Mouse (Mus musculus) megakaryocyte-erythroid progenitor cell, adult 5 weeks (primary cell): ENCODE results near the gene Lats1. TPM values are rescaled to one million over a fixed set of nuclear protein-coding genes. Genes with fewer than 3 reads are reported as not detected.

Source experiments
- polyA plus RNA-seq: library from polyadenylated mRNA; stranded (reverse); fragments of >175 nt; gene quantifications from 2 replicates; pipeline ENCODE4 v1.2.3, GENCODE M21; 2012

Gene Lats1
- 5.8 and 8.4 TPM in 2 replicates for polyA plus RNA-seq

GRCm38 (mm10) chr10:7680731-7681301, at the start of gene Lats1, which contains the start of gene Pcmt1:
Gene Lats1, plus strand, starts transcription at chr10:7681214.
Gene Pcmt1, minus strand, starts transcription at chr10:7681136.

GRCm38 (mm10) chr10:7667342-7667802, 13.6 kb upstream of the Lats1 start, which contains the start of gene Nup43:
Gene Nup43, plus strand, starts transcription at chr10:7667503.

GRCm38 (mm10) chr10:7725751-7726500, 44.9 kb downstream of the Lats1 start, which contains the start of gene Katna1:
Gene Katna1, plus strand, starts transcription at chr10:7726000.

Other genes with a start within 250 kb of the Lats1 start
- gene Ulbp1, start 207.6 kb upstream of the Lats1 start, polyA plus RNA-seq, result 0.68 and 0.77 TPM in 2 replicates
- 1.4 and 2.3 TPM in 2 replicates for gene Lrp11, start 91.4 kb upstream of the Lats1 start, polyA plus RNA-seq
- gene Nup43, start 13.7 kb upstream of the Lats1 start, polyA plus RNA-seq, result 0.41 and 1.4 TPM in 2 replicates
- 49.7 and 50.1 TPM in 2 replicates for gene Pcmt1, start 78 bp upstream of the Lats1 start, polyA plus RNA-seq
- gene Katna1, start 44.8 kb downstream of the Lats1 start, polyA plus RNA-seq, result 2.2 and 3.6 TPM in 2 replicates
- gene Ginm1, start 111.6 kb downstream of the Lats1 start, polyA plus RNA-seq, result 18.0 and 18.2 TPM in 2 replicates
- 2.7 and 5.0 TPM in 2 replicates for gene Ppil4, start 111.7 kb downstream of the Lats1 start, polyA plus RNA-seq
- gene Zc3h12d, start 151.3 kb downstream of the Lats1 start, polyA plus RNA-seq, result 0.21 and 0.26 TPM in 2 replicates